10 mouse cellular contexts compared by ENCODE assay signal in the genomic region with DNA sequence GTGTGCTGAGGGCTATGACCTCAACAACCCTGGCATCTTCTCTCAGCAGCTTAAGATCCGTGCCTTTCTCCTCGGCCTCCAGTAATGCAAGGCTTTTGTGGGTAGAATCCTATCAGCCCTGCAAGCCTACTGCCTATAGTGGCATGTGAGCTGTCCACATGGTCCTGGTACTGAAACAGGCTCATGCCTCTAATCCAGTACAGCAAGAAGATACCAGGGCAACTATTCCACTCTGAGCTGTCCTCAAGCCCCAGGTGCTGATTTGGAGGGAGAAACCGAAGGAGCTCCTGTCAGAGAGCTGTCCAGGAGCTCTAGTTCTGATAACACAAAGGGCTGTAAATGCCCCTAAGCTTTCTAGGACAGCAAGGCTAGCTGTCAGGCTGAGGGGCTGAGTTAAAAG.
DNase-seq lines count a peak whose midpoint lies in the region; ATAC-seq and TF ChIP-seq lines count a peak whose summit lies in the region.
"Had no signal": no experiment of that assay in that cellular context is flagged by ENCODE, and none has a peak within 500 bp of the region (broad histone marks: within the 10 kb centered on the region; RNA-seq: fewer than 3 reads in every experiment).

No protein-coding gene starts in this region.

- H3K36me3 ChIP-seq in spleen, adult 2 months (ENCODE audit: control insufficient read depth, insufficient read depth, low read length) = no peaks in the 10 kb centered on the region
- H3K36me3 ChIP-seq in lung, embryonic 16.5 days (ENCODE audit: control insufficient read depth, insufficient read depth, low read length) = no peaks in the 10 kb centered on the region
- H3K36me3 ChIP-seq: stomach, embryonic 15.5 days had no signal

- WGBS in spleen, adult 2 months = 2% methylated on average over 3 of the region's 3 CpGs
- 5% methylated on average over 3 of the region's 3 CpGs for WGBS in lung, embryonic 16.5 days

- DNase-seq in spleen, adult 2 months (ENCODE audit: low read depth in 1 of 2, low spot score in 2 of 2) = peak; percentile 2 to 8
- no peak for DNase-seq in spleen, adult 12 weeks (ENCODE audit: low spot score)
- DNase-seq in adrenal gland, postnatal 14 days = peak; percentile 86
- peak; percentile 52 for DNase-seq in gastrocnemius, adult 2 months
- peak; percentile 22 for DNase-seq in kidney, adult 18-20 months
- DNase-seq in urinary bladder, postnatal 36 days (ENCODE audit: low spot score in 2 of 2) = peak; percentile 23 to 52

- no peaks in the 10 kb centered on the region for H3K9me3 ChIP-seq in lung, embryonic 16.5 days (ENCODE audit: control insufficient read depth, low read length)
- H3K9me3 ChIP-seq: stomach, embryonic 15.5 days had no signal

- H3K27me3 ChIP-seq in spleen, adult 2 months (ENCODE audit: control insufficient read depth, insufficient read depth, low read length) = no peaks in the 10 kb centered on the region
- H3K27me3 ChIP-seq in lung, embryonic 16.5 days (ENCODE audit: control insufficient read depth, insufficient read depth, low read depth, low read length) = no peaks in the 10 kb centered on the region
- H3K27me3 ChIP-seq: stomach, embryonic 15.5 days had no signal

- TF ChIP-seq CTCF in spleen, adult 2 months (IDR thresholded peaks at IDR 0.05; ENCODE audit: extremely low read depth, insufficient read depth, insufficient read length, insufficient replicate concordance) = no peak
- no peak for TF ChIP-seq CTCF in gastrocnemius, adult 2 months (IDR thresholded peaks at IDR 0.05)

- no peak overlapping the region for H3K9ac ChIP-seq in lung, embryonic 16.5 days (ENCODE audit: low read length)
- H3K9ac ChIP-seq: stomach, embryonic 15.5 days had no signal

- ATAC-seq in lung, embryonic 16.5 days (ENCODE audit: low read depth) = peak; percentile 79
- ATAC-seq in activated CD4-positive, CD25-positive, alpha-beta regulatory T cell, adult 4 months = no peak

- intact Hi-C loops in gastrocnemius, adult 2 months (cut with DNase I) = no loop called here

- no peak overlapping the region for H3K27ac ChIP-seq in spleen, adult 2 months (ENCODE audit: insufficient read depth, low read length)
- no peak overlapping the region for H3K27ac ChIP-seq in gastrocnemius, adult 2 months
- H3K27ac ChIP-seq in lung, embryonic 16.5 days (ENCODE audit: low read length) = no peak overlapping the region
- H3K27ac ChIP-seq: stomach, embryonic 15.5 days had no signal

- no peaks in the 10 kb centered on the region; the same call in none of the 2 replicates for H3K4me1 ChIP-seq in spleen, adult 2 months (ENCODE audit: control insufficient read depth, insufficient read depth, insufficient read length)
- H3K4me1 ChIP-seq in lung, embryonic 16.5 days (replicated peaks; ENCODE audit: control insufficient read depth, insufficient read depth, low read length) = no peaks in the 10 kb centered on the region
- H3K4me1 ChIP-seq: stomach, embryonic 15.5 days had no signal

- TF ChIP-seq POLR2A in spleen, adult 2 months (IDR thresholded peaks at IDR 0.05; ENCODE audit: low read depth, low read length) = no peak

- no peak overlapping the region for H3K4me3 ChIP-seq in spleen, adult 2 months (ENCODE audit: extremely low read depth, insufficient read depth, insufficient read length)
- H3K4me3 ChIP-seq in gastrocnemius, adult 2 months = no peak overlapping the region
- H3K4me3 ChIP-seq in lung, embryonic 16.5 days (ENCODE audit: low read length) = no peak overlapping the region
- H3K4me3 ChIP-seq: erythroblast, embryonic 14.5 days; stomach, embryonic 15.5 days had no signal

- no peak overlapping the region for H3K4me2 ChIP-seq in lung, embryonic 16.5 days (ENCODE audit: low read depth, low read length)
- H3K4me2 ChIP-seq: stomach, embryonic 15.5 days had no signal
